Mouse (Mus musculus): ENCODE measurements around the gene Erich4. TPM values are rescaled to one million over a fixed set of nuclear protein-coding genes. Genes with fewer than 3 reads are reported as not detected.

Gene Erich4
- polyA plus RNA-seq, 1 experiment, result not detected

GRCm38 (mm10) chr7:25568721-25569120 is 47.0 kb downstream of the Erich4 start:
- Histone ChIP-seq H3K4me1 (replicated peaks; ENCODE audit: control insufficient read depth, insufficient read depth, low read length) (no peaks in the 10 kb centered on the region), H3K36me3 (ENCODE audit: control insufficient read depth, insufficient read depth, low read length) (no peaks in the 10 kb centered on the region), H3K27me3 (ENCODE audit: control insufficient read depth, insufficient read depth, low read length) (no peaks in the 10 kb centered on the region), H3K4me3 (ENCODE audit: control insufficient read depth, insufficient read depth, low read length) (no peak overlapping the region), H3K27ac (ENCODE audit: control insufficient read depth, insufficient read depth, low read length) (no peak overlapping the region)
- WGBS, result 98% methylated on average over 7 of the region's 7 CpGs
- TF ChIP-seq CTCF (IDR thresholded peaks at IDR 0.05; ENCODE audit: borderline replicate concordance, control insufficient read depth, extremely low read depth, insufficient read depth, low read length, poor library complexity) (no peak), POLR2A (IDR thresholded peaks at IDR 0.05; ENCODE audit: control insufficient read depth, extremely low read depth, insufficient read depth, low read length, poor library complexity) (no peak)
- no peak for DNase-seq

Other genes starting within 250 kb of the Erich4 start
- gene Cnfn, start 246.2 kb downstream of the Erich4 start, polyA plus RNA-seq (2012; rRNA removed), result 13.4 and 20.6 TPM in 2 replicates
- gene Lipe, start 217.2 kb downstream of the Erich4 start, polyA plus RNA-seq (2012; rRNA removed), result 75.3 and 91.6 TPM in 2 replicates
- gene Cxcl17, start 203.0 kb downstream of the Erich4 start, polyA plus RNA-seq (2012; rRNA removed), result 0.56 and 1.2 TPM in 2 replicates
- gene Ceacam1, start 138.3 kb downstream of the Erich4 start, polyA plus RNA-seq (2012; rRNA removed), result 5.0 and 5.8 TPM in 2 replicates
- gene Ceacam2, start 76.0 kb downstream of the Erich4 start, polyA plus RNA-seq (2012; rRNA removed), result 0.22 TPM in 1 of 2 replicates, not detected in the other
- gene Dmac2, start 3.5 kb upstream of the Erich4 start, polyA plus RNA-seq (2012; rRNA removed), result 80.2 and 86.2 TPM in 2 replicates
- gene B3gnt8, start 10.8 kb upstream of the Erich4 start, polyA plus RNA-seq (2012; rRNA removed), result 28.7 and 32.8 TPM in 2 replicates
- 166 and 181 TPM in 2 replicates for gene Bckdha, start 43.1 kb upstream of the Erich4 start, polyA plus RNA-seq (2012; rRNA removed)
- 141 and 146 TPM in 2 replicates for gene Exosc5, start 43.3 kb upstream of the Erich4 start, polyA plus RNA-seq (2012; rRNA removed)
- gene Tmem91, start 59.3 kb upstream of the Erich4 start, polyA plus RNA-seq (2012; rRNA removed), result 1.4 and 2.9 TPM in 2 replicates
- 153 and 164 TPM in 2 replicates for gene B9d2, start 64.9 kb upstream of the Erich4 start, polyA plus RNA-seq (2012; rRNA removed)
- 125 and 157 TPM in 2 replicates for gene Tgfb1, start 71.1 kb upstream of the Erich4 start, polyA plus RNA-seq (2012; rRNA removed)
- gene Ccdc97, start 103.2 kb upstream of the Erich4 start, polyA plus RNA-seq (2012; rRNA removed), result 184 and 185 TPM in 2 replicates
- gene Hnrnpul1, start 138.9 kb upstream of the Erich4 start, polyA plus RNA-seq (2012; rRNA removed), result 102 and 134 TPM in 2 replicates
- 67.0 and 75.0 TPM in 2 replicates for gene Axl, start 172.8 kb upstream of the Erich4 start, polyA plus RNA-seq (2012; rRNA removed)
- gene Cyp2s1, start 201.0 kb upstream of the Erich4 start, polyA plus RNA-seq (2012; rRNA removed), result 2.7 and 5.2 TPM in 2 replicates